Mouse (Mus musculus): ENCODE results near the gene Tiparp. TPM values are rescaled to one million over a fixed set of nuclear protein-coding genes. Genes with fewer than 3 reads are reported as not detected.

Tiparp gene
- total RNA-seq, 2 experiments from 2014 or later = 3.8 to 6.7 TPM

- ATAC-seq (replicated peaks; ENCODE audit: low FRiP score, poor library complexity, severe bottlenecking) = no peak
Observed at GRCm38 (mm10) chr3:65577602-65578001, 49.4 kb downstream of the Tiparp start.

GRCm38 (mm10) chr3:65579260-65579921, 51.2 kb downstream of the Tiparp start:
- ATAC-seq (replicated peaks; ENCODE audit: low FRiP score, poor library complexity, severe bottlenecking) = no peak

GRCm38 (mm10) chr3:65581596-65581995, 53.4 kb downstream of the Tiparp start:
- ATAC-seq (replicated peaks; ENCODE audit: low FRiP score, poor library complexity, severe bottlenecking) = no peak

DNA sequence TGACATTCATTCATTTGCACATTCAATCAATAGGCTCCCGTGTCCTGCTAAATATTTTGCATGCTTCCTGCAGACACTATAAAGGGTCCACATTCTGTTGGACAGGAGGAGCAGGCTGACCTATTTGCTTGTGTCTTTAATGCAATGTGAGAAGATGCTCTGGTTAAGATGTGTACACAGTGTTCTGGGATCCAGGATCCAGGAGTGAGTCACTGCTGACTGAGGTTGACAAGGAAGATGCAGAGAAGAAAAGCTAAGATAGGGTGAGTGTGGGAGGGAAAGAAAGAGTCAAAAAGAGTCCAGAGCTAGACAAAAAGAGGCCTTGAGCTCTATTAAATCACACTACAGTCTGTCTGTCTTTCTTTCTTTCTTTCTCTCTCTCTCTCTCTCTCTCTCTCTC, 56.1 kb downstream of the Tiparp start:
- ATAC-seq (replicated peaks; ENCODE audit: low FRiP score, poor library complexity, severe bottlenecking) = no peak

DNA sequence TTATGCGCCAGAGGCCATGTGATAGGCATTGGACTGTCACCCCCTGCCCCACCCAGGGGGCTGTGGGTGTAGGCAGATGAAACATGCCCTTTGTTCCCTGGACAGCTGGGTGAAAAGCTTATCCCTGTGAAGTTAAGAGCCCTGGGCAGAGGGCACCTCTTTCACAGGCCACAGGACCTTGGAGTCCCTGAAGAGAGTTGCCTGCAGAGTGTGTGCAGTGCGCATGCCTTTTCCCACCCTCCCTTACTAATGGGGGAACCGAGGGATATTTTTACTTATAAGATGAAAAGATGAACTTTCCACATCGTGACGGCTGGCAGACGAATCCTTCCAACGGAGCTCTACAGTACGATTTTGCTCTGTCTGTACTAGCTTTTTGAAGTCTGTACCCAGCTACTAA, 57.1 kb downstream of the Tiparp start:
- no peak for ATAC-seq (replicated peaks; ENCODE audit: low FRiP score, poor library complexity, severe bottlenecking)

DNA sequence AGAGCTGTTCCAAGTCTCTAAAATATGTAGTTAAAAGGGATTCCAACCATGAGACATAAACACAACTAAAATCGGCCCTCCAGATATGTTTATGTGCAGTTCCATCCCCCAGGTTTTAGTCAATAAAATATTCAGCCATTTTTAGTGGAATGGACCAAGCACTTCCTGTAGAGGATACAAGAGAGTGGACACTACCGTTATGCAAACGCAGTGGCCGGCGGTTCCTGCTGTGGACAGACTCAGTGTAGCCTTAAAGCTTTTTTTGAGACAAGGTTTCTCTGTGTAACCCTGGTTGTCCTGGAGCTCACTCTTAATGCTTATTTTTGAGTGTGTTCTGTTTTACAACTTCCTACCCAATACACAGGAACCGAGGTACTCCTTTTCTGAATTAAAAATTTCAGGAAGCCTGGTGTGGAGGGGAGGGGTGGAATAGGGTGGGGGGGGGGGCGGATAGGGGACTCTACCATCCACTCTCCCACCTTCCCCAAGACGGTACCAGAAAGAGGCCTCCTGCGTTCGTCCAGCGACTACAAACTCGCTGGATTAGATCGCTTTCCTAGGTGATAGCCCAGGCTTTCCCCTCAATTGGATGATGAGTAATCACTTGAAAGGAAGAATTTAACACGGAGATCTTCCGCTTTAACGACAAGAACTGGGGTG, 57.7 kb downstream of the Tiparp start:
- ATAC-seq (replicated peaks; ENCODE audit: low FRiP score, poor library complexity, severe bottlenecking) = no peak

GRCm38 (mm10) chr3:65586483-65586905, 58.3 kb downstream of the Tiparp start:
- no peak for ATAC-seq (replicated peaks; ENCODE audit: low FRiP score, poor library complexity, severe bottlenecking)

DNA sequence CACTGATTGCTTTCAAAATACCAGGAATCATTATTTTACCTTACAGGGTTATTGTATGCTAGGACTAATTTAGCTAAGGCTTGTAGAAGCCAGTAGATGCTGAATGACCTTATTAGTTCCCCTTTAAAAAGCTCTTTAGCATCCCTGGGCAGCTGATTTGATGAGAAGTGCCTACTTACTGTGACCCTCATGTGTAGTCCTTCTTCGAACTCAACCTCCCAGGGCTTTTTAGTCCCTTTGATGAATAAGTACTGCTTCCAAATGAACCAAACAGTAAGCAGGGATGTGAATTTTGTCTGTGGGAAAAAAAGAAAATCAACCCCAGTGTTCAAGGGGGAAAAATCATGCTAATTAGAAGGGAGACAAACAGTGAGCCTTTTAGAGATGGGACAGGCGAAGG, 58.8 kb downstream of the Tiparp start:
- ATAC-seq (replicated peaks; ENCODE audit: low FRiP score, poor library complexity, severe bottlenecking) = no peak

- ATAC-seq (replicated peaks; ENCODE audit: low FRiP score, poor library complexity, severe bottlenecking) = no peak
Observed at GRCm38 (mm10) chr3:65588424-65588823, 60.2 kb downstream of the Tiparp start.

DNA sequence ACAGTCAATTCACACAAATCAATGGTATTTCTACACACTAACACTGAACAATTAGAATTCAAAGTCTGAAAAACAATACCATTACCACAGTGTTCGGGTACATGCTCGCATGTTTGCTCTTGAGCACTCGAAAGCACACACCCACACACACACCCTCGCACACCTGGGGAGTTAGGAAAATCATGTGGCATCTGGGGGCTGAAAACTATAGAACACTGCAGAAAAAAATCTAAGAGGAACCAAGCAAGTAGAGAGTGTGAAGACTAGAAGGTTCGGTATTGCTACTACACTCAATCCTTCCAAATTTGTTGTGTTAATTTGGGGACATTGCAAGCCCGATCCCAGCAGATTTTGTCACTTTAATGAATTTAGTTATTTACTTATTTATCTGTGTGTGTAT, 64.6 kb downstream of the Tiparp start:
- no peak for ATAC-seq (replicated peaks; ENCODE audit: low FRiP score, poor library complexity, severe bottlenecking)

GRCm38 (mm10) chr3:65594493-65594892, 66.3 kb downstream of the Tiparp start:
- ATAC-seq (replicated peaks; ENCODE audit: low FRiP score, poor library complexity, severe bottlenecking) = no peak

DNA sequence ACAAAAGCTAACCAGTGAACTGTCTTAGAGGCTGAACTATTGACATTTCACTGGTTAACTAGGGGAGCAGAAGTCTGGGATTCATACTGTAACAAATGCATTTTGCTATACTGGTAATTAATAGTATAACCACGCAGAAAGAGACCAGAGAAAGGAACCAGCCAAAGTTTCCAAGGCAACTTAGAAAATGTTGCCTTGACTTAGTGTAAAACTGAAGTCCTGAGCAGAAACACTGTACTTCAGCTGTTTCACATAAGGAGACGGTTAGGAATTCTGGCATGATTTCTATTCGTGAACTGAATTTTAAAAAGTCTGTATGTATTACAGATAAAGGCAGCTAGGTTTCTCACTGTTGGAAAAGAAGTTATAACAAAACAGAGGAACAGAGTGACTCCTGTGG, 67.0 kb downstream of the Tiparp start:
- ATAC-seq (replicated peaks; ENCODE audit: low FRiP score, poor library complexity, severe bottlenecking) = no peak

GRCm38 (mm10) chr3:65598071-65598830, 70.0 kb downstream of the Tiparp start:
- ATAC-seq (replicated peaks; ENCODE audit: low FRiP score, poor library complexity, severe bottlenecking) = no peak

DNA sequence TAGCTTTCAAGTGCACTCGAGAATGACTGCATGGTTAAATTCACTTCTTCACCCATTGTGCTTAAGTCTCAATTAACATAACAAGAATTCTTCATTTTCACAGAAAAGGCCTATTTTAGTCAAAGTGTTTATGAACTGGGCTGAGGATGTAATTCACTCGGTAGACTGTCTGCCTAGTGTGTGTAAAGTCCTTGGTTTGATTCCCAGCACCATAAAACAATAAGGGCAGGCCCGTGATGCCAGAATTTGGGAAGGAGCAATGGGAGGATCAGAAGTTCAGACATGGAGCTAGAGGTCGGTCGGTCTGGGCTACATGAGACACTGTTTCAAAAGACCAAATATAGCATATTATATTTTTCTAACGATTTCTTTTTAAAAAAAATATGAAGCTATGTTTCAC, 70.9 kb downstream of the Tiparp start:
- no peak for ATAC-seq (replicated peaks; ENCODE audit: low FRiP score, poor library complexity, severe bottlenecking)

DNA sequence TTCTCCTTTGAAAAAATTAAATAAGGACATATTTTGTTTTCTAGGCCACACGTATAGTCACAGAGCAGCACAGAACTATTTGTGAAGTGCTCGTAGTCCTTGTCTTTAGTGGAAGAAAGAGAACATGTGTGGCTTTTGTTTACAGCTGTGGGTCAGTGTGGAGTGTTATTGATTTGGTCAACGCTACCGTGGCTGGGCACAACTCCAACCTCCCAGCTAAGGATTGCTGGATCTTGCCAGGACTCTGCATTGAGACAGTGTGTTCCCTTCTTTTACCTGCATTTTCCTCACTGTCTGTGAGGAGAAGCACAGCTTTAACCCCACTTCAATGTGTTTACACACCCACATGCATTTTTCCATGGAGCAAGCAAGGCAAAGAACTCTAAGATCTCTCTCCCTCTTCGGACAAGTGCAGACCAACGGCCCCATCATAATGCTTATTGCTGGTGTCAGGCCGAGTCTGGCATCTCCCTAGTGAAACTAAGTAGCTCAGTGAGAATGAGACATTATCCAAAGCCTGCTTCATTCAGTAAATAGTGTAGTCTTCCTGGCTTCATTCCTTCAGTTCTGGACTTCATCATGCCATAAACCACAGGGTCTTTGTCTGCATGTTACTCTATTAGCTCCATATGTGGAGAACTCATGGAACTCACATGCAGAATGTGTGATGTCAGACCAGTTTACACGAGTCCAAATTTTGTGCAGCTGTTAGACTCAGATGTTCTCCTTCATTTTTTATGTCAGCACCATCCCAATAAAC, 73.3 kb downstream of the Tiparp start:
- ATAC-seq (replicated peaks; ENCODE audit: low FRiP score, poor library complexity, severe bottlenecking) = no peak

GRCm38 (mm10) chr3:65603392-65604055, 75.3 kb downstream of the Tiparp start:
- ATAC-seq (replicated peaks; ENCODE audit: low FRiP score, poor library complexity, severe bottlenecking) = no peak
